Mouse (Mus musculus) stomach, postnatal 0 days (tissue): ENCODE measurements around the gene Slc16a10. TPM values are rescaled to one million over a fixed set of nuclear protein-coding genes. Genes with fewer than 3 reads are reported as not detected.

Experiments
- ATAC-seq: fragments of 200-750 bp; cut with Nextera tagmentation; 2 replicates; pipeline ENCODE4 v1.8.0; 2017; ENCODE audit not compliant: low FRiP score, low TSS enrichment
- DNase-seq: peaks from one replicate; pipeline ENCODE4 v3.0.0-alpha.2; 2016; ENCODE audit warnings: low spot score
- H3K27ac ChIP-seq: fragments of 300-500 bp; sonication (generic); replicated peaks from 2 replicates; pipeline ENCODE4 v1.5.1; 2014; ENCODE audit warnings: mild to moderate bottlenecking, control low read depth
- H3K27me3 ChIP-seq: fragments of 300-500 bp; sonication (generic); 2 replicates; pipeline ENCODE4 v1.6.1; 2014; ENCODE audit warnings: low read length; ENCODE audit not compliant: control insufficient read depth, insufficient read depth
- H3K36me3 ChIP-seq: fragments of 300-500 bp; sonication (generic); 2 replicates; pipeline ENCODE4 v1.6.1; 2014; ENCODE audit warnings: low read length, mixed read lengths; ENCODE audit not compliant: control insufficient read depth, insufficient read depth
- H3K4me1 ChIP-seq: fragments of 300-500 bp; sonication (generic); replicated peaks from 2 replicates; pipeline ENCODE4 v1.6.1; 2014; ENCODE audit warnings: antibody characterized with exemption; ENCODE audit not compliant: control insufficient read depth, insufficient read depth
- H3K4me2 ChIP-seq: fragments of 300-500 bp; sonication (generic); replicated peaks from 2 replicates; pipeline ENCODE4 v1.6.1; 2014; ENCODE audit warnings: low read depth, mild to moderate bottlenecking, control low read depth, moderate library complexity
- H3K4me3 ChIP-seq: fragments of 300-500 bp; sonication (generic); 2 replicates; pipeline ENCODE4 v1.5.1; 2014; ENCODE audit warnings: low read depth, low read length, control low read depth
- H3K9ac ChIP-seq: fragments of 300-500 bp; sonication (generic); 2 replicates; pipeline ENCODE4 v1.6.1; 2014; ENCODE audit warnings: mild to moderate bottlenecking, low read length, control low read depth, mixed read lengths
- H3K9me3 ChIP-seq: fragments of 300-500 bp; sonication (generic); 2 replicates; pipeline ENCODE4 v1.6.1; 2016; ENCODE audit warnings: low read length; ENCODE audit not compliant: control insufficient read depth
- CTCF ChIP-seq: IDR thresholded peaks from 2 replicates; pipeline ENCODE4 v1.5.1; 2016; ENCODE audit warnings: antibody characterized with exemption, low read depth, mild to moderate bottlenecking, moderate library complexity
- EP300 ChIP-seq: optimal IDR thresholded peaks from 2 replicates; pipeline ENCODE3; 2016; ENCODE audit warnings: antibody characterized with exemption
- WGBS: fragments of 180-500 bp; shearing (Covaris S2); extraction: QIAGEN DNeasy Blood & Tissue Kit; methylation state at CpG from one replicate; pipeline ENCODE4 v1.1.7; 2014; 5-methylcytosine and 5-hydroxymethylcytosine counted together
- polyA plus RNA-seq: library from polyadenylated mRNA; unstranded; fragments of >200 nt; fragmentation: Nextera tagmentation; extraction: Ambion mirVana; gene quantifications from 2 replicates; pipeline ENCODE4 v1.2.1, GENCODE M21; 2015

Gene Slc16a10
- polyA plus RNA-seq, 1 experiment from 2014 or later, result 2.6 TPM

GRCm38 (mm10) chr10:40144815-40145214 lies 2.8 kb upstream of the Slc16a10 start:
- Histone ChIP-seq H3K36me3 (no peaks in the 10 kb centered on the region), H3K4me3 (no peak overlapping the region), H3K4me1 (no peaks in the 10 kb centered on the region; the same call in 1 of the 2 replicates), H3K27ac (no peak overlapping the region), H3K4me2 (no peak overlapping the region), H3K27me3 (no peaks in the 10 kb centered on the region), H3K9ac (no peak overlapping the region), H3K9me3 (no peaks in the 10 kb centered on the region)
- DNase-seq, result no peak
- no peak for TF ChIP-seq EP300
- no peak for TF ChIP-seq CTCF
- WGBS, result 78% methylated on average over 1 of the region's 1 CpGs
- no peak for ATAC-seq

GRCm38 (mm10) chr10:40141016-40141851 lies 824 bp downstream of the Slc16a10 start:
- no peak for DNase-seq
- no peaks in the 10 kb centered on the region for H3K36me3 ChIP-seq
- H3K4me3 ChIP-seq, result peak overlapping the region; percentile 58
- 23% methylated on average over 26 of the region's 27 CpGs for WGBS
- ATAC-seq, result peak; percentile 26; the same call in 1 of the 2 replicates
- TF ChIP-seq CTCF (no peak), EP300 (no peak)
- no peaks in the 10 kb centered on the region for H3K27me3 ChIP-seq
- H3K4me1 ChIP-seq, result no peaks in the 10 kb centered on the region; the same call in 1 of the 2 replicates
- H3K27ac ChIP-seq, result no peak overlapping the region
- peak overlapping the region; percentile 66 for H3K9ac ChIP-seq
- H3K4me2 ChIP-seq, result peak overlapping the region; percentile 91
- H3K9me3 ChIP-seq, result no peaks in the 10 kb centered on the region

- H3K4me3 ChIP-seq, result no peak overlapping the region
- no peaks in the 10 kb centered on the region for H3K9me3 ChIP-seq
- WGBS, result 73% methylated on average over 4 of the region's 4 CpGs
- no peaks in the 10 kb centered on the region for H3K27me3 ChIP-seq
- no peaks in the 10 kb centered on the region; the same call in 1 of the 2 replicates for H3K4me1 ChIP-seq
- TF ChIP-seq CTCF (no peak), EP300 (no peak)
- H3K9ac ChIP-seq, result no peak overlapping the region
- H3K27ac ChIP-seq, result no peak overlapping the region
- no peaks in the 10 kb centered on the region for H3K36me3 ChIP-seq
- no peak overlapping the region; the same call in 1 of the 2 replicates for H3K4me2 ChIP-seq
- DNase-seq (no peak), ATAC-seq (no peak)
Observed at GRCm38 (mm10) chr10:40139646-40140045, 2.4 kb downstream of the Slc16a10 start.

GRCm38 (mm10) chr10:40135807-40136778 lies 6.0 kb downstream of the Slc16a10 start:
- ATAC-seq (no peak), DNase-seq (no peak)
- Histone ChIP-seq H3K9me3 (no peaks in the 10 kb centered on the region), H3K27me3 (no peaks in the 10 kb centered on the region), H3K4me2 (no peak overlapping the region), H3K36me3 (no peaks in the 10 kb centered on the region), H3K9ac (no peak overlapping the region), H3K4me1 (no peaks in the 10 kb centered on the region; the same call in 1 of the 2 replicates), H3K27ac (no peak overlapping the region), H3K4me3 (no peak overlapping the region)
- 56% methylated on average over 9 of the region's 9 CpGs for WGBS
- 0 out of 2 replicates have a peak, but pooled peaks have one; percentile 22 for TF ChIP-seq CTCF
- TF ChIP-seq EP300, result no peak

GRCm38 (mm10) chr10:40134906-40135305 lies 7.2 kb downstream of the Slc16a10 start:
- Histone ChIP-seq H3K9me3 (no peaks in the 10 kb centered on the region), H3K9ac (no peak overlapping the region), H3K27ac (no peak overlapping the region), H3K4me3 (no peak overlapping the region), H3K4me1 (no peaks in the 10 kb centered on the region), H3K27me3 (no peaks in the 10 kb centered on the region), H3K4me2 (no peak overlapping the region), H3K36me3 (no peaks in the 10 kb centered on the region)
- ATAC-seq, result no peak
- WGBS, result 90% methylated on average over 6 of the region's 6 CpGs
- no peak for DNase-seq
- TF ChIP-seq EP300 (no peak), CTCF (no peak)
